Mouse (Mus musculus) neural tube, embryonic 14.5 days (tissue): ENCODE data around the gene Git1. TPM values are rescaled to one million over a fixed set of nuclear protein-coding genes. Genes with fewer than 3 reads are reported as not detected.

Experiments
- ATAC-seq: fragments of 200-750 bp; cut with Nextera tagmentation; 2 replicates; pipeline ENCODE4 v1.8.0; 2017; ENCODE audit warnings: low read depth, mild to moderate bottlenecking, moderate TSS enrichment, moderate library complexity
- H3K27ac ChIP-seq: fragments of 300-500 bp; sonication (generic); 2 replicates; pipeline ENCODE4 v1.5.1; 2014; ENCODE audit warnings: low read depth, mild to moderate bottlenecking, control low read depth, low read length, moderate library complexity, mixed read lengths
- H3K27me3 ChIP-seq: fragments of 300-500 bp; sonication (generic); 2 replicates; pipeline ENCODE4 v1.6.1; 2014; ENCODE audit warnings: low read length; ENCODE audit not compliant: control insufficient read depth, insufficient read depth
- H3K36me3 ChIP-seq: fragments of 300-500 bp; sonication (generic); 2 replicates; pipeline ENCODE4 v1.6.1; 2014; ENCODE audit warnings: low read length, mixed read lengths; ENCODE audit not compliant: control insufficient read depth, insufficient read depth
- H3K4me1 ChIP-seq: fragments of 300-500 bp; sonication (generic); 2 replicates; pipeline ENCODE4 v1.6.1; 2014; ENCODE audit warnings: low read length; ENCODE audit not compliant: control insufficient read depth, insufficient read depth
- H3K4me2 ChIP-seq: fragments of 300-500 bp; sonication (generic); 2 replicates; pipeline ENCODE4 v1.6.1; 2014; ENCODE audit warnings: mild to moderate bottlenecking, low read depth, low read length, control low read depth
- H3K4me3 ChIP-seq: fragments of 300-500 bp; sonication (generic); 2 replicates; pipeline ENCODE4 v1.5.1; 2014; ENCODE audit warnings: low read depth, low read length, control low read depth, mixed read lengths
- H3K9ac ChIP-seq: fragments of 300-500 bp; sonication (generic); replicated peaks from 2 replicates; pipeline ENCODE4 v1.6.1; 2014; ENCODE audit warnings: low read depth, mild to moderate bottlenecking, control low read depth, low read length, mixed read lengths
- H3K9me3 ChIP-seq: fragments of 300-500 bp; sonication (generic); 2 replicates; pipeline ENCODE4 v1.6.1; 2016; ENCODE audit warnings: low read length; ENCODE audit not compliant: control insufficient read depth
- WGBS: fragments of 180-500 bp; shearing (Covaris S2); extraction: QIAGEN DNeasy Blood & Tissue Kit; methylation state at CpG from one replicate; pipeline ENCODE4 v1.1.7; 2014; 5-methylcytosine and 5-hydroxymethylcytosine counted together
- polyA plus RNA-seq: library from polyadenylated mRNA; unstranded; fragments of >200 nt; fragmentation: Nextera tagmentation; extraction: Ambion mirVana; gene quantifications from 2 replicates; pipeline ENCODE4 v1.2.1, GENCODE M21; 2014

Gene Git1
- polyA plus RNA-seq, 1 experiment from 2014 or later = 20.3 TPM

DNA sequence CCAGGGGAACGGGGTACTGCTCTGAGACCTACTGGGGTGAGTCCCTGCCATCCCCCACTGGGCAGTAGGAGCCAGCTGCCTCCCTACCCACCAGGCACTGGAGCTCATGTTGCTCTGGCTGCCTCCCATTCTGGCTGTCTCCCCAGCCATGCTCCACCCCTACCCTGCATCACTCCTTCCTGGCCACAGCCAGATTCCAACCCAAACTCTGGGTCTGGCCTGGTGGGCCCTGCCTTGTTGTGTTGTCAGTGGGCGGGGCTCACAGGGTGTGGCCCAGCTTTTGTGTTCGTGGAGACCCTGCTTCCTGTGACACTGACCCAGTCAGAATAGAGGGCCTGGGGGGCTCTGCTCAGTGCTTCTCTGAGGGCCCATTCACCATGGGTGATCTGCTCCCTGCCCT, 10.1 kb downstream of the Git1 start:
- 53% methylated on average over 3 of the region's 3 CpGs for WGBS
- peaks cover 8% of the 10 kb centered on the region; the same call in 1 of the 2 replicates for H3K4me1 ChIP-seq
- H3K36me3 ChIP-seq = peaks cover 64% of the 10 kb centered on the region
- H3K4me2 ChIP-seq = no peak overlapping the region
- no peak overlapping the region for H3K9ac ChIP-seq
- no peaks in the 10 kb centered on the region for H3K27me3 ChIP-seq
- H3K4me3 ChIP-seq = no peak overlapping the region
- no peaks in the 10 kb centered on the region for H3K9me3 ChIP-seq
- H3K27ac ChIP-seq = no peak overlapping the region
- ATAC-seq = no peak

DNA sequence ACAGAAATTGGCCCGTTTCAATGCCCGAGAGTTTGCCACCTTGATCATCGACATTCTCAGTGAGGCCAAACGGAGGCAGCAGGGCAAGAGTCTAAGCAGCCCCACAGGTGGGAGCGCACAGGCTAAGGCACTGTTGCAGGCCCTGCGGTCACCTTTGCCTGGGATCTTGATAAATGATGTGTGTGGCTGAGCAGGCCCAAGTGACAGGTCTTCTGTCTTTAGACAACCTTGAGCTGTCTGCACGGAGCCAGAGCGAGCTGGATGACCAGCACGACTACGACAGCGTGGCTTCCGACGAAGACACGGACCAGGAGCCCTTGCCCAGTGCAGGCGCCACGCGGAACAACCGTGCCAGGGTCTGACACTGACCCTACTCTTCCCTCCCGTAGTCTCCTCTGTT, 11.0 kb downstream of the Git1 start:
- H3K36me3 ChIP-seq = peaks cover 63% of the 10 kb centered on the region
- no peak for ATAC-seq
- H3K4me1 ChIP-seq = peaks cover 8% of the 10 kb centered on the region; the same call in 1 of the 2 replicates
- no peaks in the 10 kb centered on the region for H3K9me3 ChIP-seq
- no peak overlapping the region for H3K27ac ChIP-seq
- H3K4me3 ChIP-seq = no peak overlapping the region
- H3K9ac ChIP-seq = no peak overlapping the region
- 95% methylated on average over 19 of the region's 19 CpGs for WGBS
- no peak overlapping the region for H3K4me2 ChIP-seq
- no peaks in the 10 kb centered on the region for H3K27me3 ChIP-seq

DNA sequence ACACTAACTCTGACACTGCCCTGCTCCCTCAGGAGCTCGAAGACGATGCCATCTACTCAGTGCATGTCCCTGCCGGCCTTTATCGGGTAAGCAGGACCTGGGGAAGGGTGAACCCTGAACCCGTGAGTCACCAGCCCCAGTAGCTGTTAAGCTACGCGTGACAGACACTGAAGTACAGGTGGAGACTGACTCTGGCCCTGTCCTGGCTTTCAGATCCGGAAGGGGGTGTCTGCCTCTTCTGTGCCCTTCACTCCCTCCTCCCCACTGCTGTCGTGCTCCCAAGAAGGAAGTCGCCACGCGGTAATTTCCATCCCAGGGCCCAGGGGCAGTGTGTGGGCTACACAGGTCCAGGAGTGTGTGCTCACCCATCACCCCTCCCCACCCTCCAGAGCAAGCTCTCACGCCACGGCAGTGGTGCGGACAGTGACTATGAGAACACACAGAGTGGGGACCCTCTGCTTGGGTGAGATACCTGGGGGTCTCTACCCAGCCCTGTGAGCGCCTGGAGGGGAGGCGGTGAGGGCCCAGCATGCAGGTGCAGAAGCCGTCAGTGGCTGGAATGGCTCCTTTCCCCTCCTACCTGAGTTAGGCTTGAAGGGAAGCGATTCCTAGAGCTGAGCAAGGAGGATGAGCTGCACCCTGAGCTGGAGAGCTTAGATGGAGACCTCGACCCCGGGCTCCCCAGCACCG, 12.1 kb downstream of the Git1 start:
- Histone ChIP-seq H3K4me1 (peaks cover 8% of the 10 kb centered on the region; the same call in 1 of the 2 replicates), H3K4me2 (no peak overlapping the region), H3K9ac (no peak overlapping the region), H3K36me3 (peaks cover 53% of the 10 kb centered on the region), H3K27ac (no peak overlapping the region), H3K9me3 (no peaks in the 10 kb centered on the region), H3K4me3 (no peak overlapping the region), H3K27me3 (no peaks in the 10 kb centered on the region)
- no peak for ATAC-seq
- 91% methylated on average over 22 of the region's 22 CpGs for WGBS

- Histone ChIP-seq H3K4me2 (no peak overlapping the region), H3K4me3 (no peak overlapping the region), H3K27me3 (no peaks in the 10 kb centered on the region), H3K9ac (no peak overlapping the region), H3K36me3 (peaks cover 52% of the 10 kb centered on the region), H3K9me3 (no peaks in the 10 kb centered on the region), H3K27ac (no peak overlapping the region), H3K4me1 (0 out of 2 replicates have a peak, but pooled peaks cover 4% of the 10 kb centered on the region)
- WGBS = 88% methylated on average over 14 of the region's 14 CpGs
- ATAC-seq = no peak
Measured at GRCm38 (mm10) chr11:77506273-77506672, 12.9 kb downstream of the Git1 start.

GRCm38 (mm10) chr11:77506941-77507340, 13.6 kb downstream of the Git1 start:
- Histone ChIP-seq H3K4me2 (no peak overlapping the region), H3K4me1 (0 out of 2 replicates have a peak, but pooled peaks cover 4% of the 10 kb centered on the region), H3K4me3 (no peak overlapping the region), H3K9ac (no peak overlapping the region), H3K36me3 (peaks cover 52% of the 10 kb centered on the region), H3K9me3 (no peaks in the 10 kb centered on the region), H3K27me3 (no peaks in the 10 kb centered on the region), H3K27ac (no peak overlapping the region)
- ATAC-seq = no peak
- WGBS = 92% methylated on average over 6 of the region's 6 CpGs

- Histone ChIP-seq H3K9ac (no peak overlapping the region), H3K4me2 (no peak overlapping the region), H3K4me1 (0 out of 2 replicates have a peak, but pooled peaks cover 4% of the 10 kb centered on the region), H3K27me3 (no peaks in the 10 kb centered on the region), H3K27ac (no peak overlapping the region), H3K36me3 (peaks cover 52% of the 10 kb centered on the region), H3K9me3 (no peaks in the 10 kb centered on the region), H3K4me3 (no peak overlapping the region)
- ATAC-seq = peak; percentile 31; the same call in 1 of the 2 replicates
- 77% methylated on average over 4 of the region's 4 CpGs for WGBS
Measured at GRCm38 (mm10) chr11:77507426-77507825, 14.1 kb downstream of the Git1 start.

- WGBS = 20% methylated on average over 49 of the region's 49 CpGs
- peak; percentile 50; the same call in 1 of the 2 replicates for ATAC-seq
- H3K9me3 ChIP-seq = no peaks in the 10 kb centered on the region
Measured at GRCm38 (mm10) chr11:77508068-77509021, 15.0 kb downstream of the Git1 start.

GRCm38 (mm10) chr11:77511336-77511735, 18.0 kb downstream of the Git1 start:
- Histone ChIP-seq H3K4me2 (no peak overlapping the region), H3K4me1 (peaks cover 21% of the 10 kb centered on the region), H3K27ac (no peak overlapping the region), H3K4me3 (no peak overlapping the region), H3K27me3 (peaks cover 10% of the 10 kb centered on the region), H3K9me3 (no peaks in the 10 kb centered on the region), H3K36me3 (peaks cover 14% of the 10 kb centered on the region), H3K9ac (no peak overlapping the region)
- WGBS = 84% methylated on average over 5 of the region's 5 CpGs
- ATAC-seq = no peak

More at GRCm38 (mm10) chr11:77508068-77509021, 15.0 kb downstream of the Git1 start:
- no peaks in the 10 kb centered on the region for H3K27me3 ChIP-seq
- H3K9ac ChIP-seq = peak overlapping the region; percentile 50; the same call in 1 of the 2 replicates
- H3K36me3 ChIP-seq = peaks cover 43% of the 10 kb centered on the region
- peak overlapping the region; percentile 21 for H3K4me3 ChIP-seq
- peak overlapping the region; percentile 55 for H3K4me2 ChIP-seq
- H3K27ac ChIP-seq = no peak overlapping the region
- H3K4me1 ChIP-seq = 0 out of 2 replicates have a peak, but pooled peaks cover 4% of the 10 kb centered on the region
